Mouse (Mus musculus): ENCODE results near the gene Slc35b4. TPM values are rescaled to one million over a fixed set of nuclear protein-coding genes. Genes with fewer than 3 reads are reported as not detected.

The Slc35b4 gene
- polyA plus RNA-seq, 2 experiments from 2014 or later = 24.4 to 29.2 TPM

DNA sequence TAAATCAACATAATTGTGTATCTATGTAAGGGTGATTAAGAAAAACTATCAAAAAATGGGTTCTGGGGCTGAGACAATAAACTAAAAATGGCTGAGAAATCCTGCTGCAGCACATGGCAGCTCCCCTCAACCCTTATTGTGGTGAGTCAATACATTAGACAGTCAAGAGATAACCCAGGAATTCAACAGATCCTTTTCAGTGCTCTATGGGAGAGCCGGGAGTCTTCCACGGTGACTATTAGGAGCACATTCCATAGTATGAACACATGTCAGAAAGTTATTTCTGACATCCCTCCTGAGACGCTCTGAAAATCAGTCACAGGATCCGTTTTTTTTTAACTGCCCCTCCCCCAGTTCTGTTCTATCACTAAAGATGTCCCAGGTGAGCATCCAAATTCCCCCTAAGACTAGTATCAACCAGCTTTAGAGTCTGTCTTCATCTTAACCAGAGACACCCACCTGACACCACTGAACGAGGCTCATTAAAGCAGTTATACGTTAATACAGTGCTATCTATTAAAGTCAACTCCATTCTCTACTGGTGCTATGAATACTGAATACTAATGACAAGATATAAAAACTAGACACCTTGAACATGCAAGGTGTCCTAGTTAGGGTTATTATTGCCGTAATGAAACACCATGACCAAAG, 5.9 kb downstream of the Slc35b4 start:
- ATAC-seq = no peak

DNA sequence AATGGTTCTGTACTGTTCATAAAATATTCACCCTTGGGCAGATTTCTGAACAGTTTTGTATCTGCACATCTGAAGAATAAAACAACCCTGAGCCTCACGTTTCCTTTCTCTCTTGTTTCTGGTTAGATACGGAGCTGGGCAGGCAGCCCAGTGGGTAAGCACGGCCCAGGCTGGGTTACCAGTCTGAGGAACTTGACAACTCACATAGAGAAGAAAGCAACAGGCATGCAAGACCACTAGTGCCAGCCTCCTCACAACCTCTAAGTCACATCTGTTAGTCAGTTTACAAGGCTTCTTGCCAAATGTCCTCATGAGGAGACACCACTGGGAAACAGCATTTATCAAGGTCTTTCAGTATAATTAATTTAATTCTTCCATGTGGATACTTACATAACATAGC, 8.1 kb downstream of the Slc35b4 start:
- no peak for ATAC-seq

DNA sequence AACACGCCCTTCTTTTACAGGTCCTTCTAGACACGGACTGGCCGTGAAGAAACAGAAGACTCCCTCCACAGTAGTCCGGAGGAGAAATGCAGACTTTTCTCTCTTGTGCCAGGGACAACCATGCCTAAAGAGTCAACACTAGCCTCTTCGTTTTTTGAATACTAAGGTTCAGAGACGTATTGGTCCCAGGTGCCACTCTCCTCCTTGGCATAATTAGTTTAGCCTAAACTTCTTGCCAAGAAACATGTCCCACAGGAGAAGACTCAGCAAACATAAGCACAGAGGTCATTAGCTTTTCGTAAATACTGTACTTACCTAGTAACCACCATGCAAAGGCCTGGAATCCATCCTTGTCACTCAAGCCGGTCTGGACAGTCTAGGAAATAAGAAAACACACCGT, 13.9 kb downstream of the Slc35b4 start:
- ATAC-seq = no peak

DNA sequence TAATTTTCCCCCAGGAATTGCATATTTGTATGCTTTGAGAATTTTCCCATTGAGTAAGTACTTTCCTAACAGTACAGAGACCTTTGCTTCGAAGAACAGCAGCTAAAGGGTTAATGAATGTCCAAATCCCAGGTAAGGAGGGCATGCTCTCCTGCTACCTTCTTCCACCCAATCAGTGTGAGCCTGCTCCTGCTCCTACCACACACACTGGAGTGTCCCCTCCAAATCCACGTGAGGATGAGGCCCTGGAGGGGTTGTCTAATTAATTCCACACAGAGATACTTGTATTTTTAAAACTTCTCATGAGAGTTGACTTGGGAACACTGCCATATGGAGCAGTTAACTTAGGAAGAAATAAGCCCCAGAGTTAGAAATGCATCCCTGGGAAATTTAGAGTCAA, 14.3 kb downstream of the Slc35b4 start:
- ATAC-seq = no peak

DNA sequence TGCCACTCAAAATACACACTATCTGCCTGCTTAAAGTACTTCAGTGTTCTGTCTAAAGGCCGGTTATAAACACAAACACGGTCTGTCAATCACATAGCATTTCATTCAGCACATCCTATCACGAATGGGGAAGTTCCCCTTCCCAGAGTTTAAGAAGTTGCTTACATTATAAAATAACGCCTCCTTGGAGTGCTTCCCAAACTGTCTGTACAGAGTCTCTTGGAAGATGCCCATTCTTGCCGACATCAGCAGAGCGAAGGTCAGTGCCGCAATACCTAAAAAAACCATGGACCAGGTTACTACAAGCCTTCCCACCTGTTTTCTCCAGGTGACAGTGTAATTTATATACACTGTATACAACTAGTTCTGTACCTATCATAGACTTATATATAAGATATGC, 15.4 kb downstream of the Slc35b4 start:
- ATAC-seq = no peak

DNA sequence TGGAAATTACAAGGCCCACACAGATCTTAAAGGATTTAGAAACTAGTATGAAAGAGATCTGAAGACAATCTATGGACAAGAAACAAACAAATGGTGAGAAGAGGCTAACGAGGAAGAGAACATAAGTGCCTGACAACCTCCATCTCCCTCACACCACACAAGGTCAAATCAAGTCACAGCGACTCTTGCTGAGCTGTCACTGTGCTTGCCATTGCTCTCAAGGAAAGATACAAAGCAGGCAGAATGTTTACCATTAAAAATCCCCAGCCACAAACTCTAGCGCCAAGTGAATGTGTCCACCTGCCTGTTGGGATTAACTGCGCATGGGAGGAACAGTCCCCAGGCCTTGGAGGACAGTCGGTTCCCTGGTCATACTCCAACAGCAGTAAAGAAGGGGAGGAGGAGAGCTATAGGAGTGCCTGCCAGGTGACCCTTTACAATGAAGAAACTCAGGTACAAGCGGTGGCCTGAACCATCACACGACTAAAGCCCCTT, 16.0 kb downstream of the Slc35b4 start:
- no peak for ATAC-seq

DNA sequence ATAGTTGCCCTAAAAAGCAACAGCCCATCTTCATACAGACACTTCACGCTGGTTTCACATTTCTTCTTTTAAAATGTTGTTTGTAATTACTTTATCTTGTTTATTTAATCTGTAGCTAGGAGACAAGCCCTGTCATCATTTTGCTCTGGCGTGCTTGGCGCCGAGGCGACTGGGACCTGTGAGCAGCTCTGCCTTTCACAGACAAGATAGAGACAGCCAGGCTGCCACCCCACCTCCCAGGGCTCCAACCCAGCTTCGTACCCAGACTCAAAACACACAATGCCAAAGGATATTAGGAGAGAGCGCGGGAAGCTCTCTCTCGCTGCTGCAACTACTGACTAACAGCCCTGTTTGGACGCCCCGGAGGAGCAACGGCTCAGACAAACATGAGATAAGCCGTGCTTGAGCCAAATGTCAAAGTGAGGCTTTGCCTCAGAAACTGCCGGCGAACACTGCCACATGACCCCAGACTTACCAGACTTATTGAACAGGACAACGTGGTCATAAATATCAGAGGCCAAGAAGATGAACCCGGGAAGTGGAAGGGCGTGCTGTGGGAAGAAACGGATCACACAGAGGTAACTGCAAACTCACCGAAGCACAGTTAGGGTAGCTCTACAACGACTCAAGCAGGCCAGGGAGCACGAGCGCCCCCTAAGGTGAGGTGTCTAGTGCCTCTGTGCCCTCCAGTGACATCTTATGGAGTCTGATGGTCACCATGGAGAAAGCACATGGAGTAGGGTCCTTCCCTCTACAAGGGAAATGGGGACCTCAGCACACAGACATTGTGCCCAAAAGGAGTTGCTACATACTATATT, 16.7 kb downstream of the Slc35b4 start:
- ATAC-seq = no peak

DNA sequence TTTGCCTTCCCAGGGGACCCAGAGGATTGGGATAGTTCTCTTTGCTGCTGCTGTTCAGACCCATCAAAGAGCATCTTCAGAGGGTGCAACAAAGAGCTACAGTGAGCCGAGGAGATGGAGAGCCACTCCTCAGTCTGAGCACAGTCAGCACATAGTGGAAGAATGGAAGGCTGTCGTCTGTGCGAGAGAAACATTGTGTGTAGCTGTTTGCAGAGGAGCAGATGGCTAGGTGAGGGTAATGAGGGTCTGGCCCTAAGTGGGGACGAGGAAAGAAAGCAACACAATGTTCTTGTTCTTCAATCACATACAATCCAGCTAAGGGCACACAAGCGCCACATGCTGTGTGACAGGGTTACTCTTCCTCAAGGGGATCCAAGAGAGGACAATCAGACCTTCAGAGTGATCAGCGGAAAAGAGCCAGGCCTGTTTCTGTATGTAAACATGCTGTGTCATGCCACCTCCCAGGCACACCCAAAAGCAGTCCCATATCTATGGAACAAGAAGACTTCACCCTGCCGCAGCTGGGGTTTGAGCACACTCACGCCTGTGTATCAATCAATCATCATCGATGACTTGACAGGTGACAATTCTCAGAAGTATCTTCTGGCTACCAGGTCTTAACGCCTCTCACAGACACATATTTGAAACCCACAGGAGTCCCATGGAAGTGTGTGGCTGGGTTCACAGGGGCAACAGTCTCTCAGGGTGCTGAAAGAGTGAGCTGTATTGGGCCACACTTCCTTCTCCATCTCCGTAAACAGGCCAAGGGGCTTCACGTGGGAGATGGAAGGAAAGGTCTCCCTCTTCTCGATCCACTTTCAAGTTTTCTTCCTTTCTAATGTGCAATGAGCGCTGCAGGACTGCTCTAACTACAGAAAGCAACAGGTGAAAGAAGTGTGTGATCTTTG, 19.8 kb downstream of the Slc35b4 start:
- ATAC-seq = no peak

DNA sequence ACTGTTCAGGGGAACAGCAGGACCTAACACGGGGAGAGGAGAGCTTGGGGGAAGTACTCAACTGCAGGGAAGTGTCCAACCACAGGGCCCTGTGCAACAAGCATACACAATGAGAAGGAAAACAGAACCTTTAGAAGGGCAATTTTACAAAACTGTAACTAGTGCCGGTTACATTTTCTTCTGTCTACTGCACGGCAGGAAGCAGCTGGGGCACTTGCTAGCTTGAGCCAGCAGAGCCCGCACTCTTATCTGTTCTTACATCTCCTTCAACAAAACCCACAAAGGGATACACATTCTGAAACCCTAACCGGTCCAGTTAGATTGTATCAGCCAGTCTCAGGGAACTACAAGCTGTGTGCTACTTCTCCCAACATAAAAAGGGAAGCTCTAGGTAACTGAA, 20.9 kb downstream of the Slc35b4 start:
- ATAC-seq = peak; percentile 69

DNA sequence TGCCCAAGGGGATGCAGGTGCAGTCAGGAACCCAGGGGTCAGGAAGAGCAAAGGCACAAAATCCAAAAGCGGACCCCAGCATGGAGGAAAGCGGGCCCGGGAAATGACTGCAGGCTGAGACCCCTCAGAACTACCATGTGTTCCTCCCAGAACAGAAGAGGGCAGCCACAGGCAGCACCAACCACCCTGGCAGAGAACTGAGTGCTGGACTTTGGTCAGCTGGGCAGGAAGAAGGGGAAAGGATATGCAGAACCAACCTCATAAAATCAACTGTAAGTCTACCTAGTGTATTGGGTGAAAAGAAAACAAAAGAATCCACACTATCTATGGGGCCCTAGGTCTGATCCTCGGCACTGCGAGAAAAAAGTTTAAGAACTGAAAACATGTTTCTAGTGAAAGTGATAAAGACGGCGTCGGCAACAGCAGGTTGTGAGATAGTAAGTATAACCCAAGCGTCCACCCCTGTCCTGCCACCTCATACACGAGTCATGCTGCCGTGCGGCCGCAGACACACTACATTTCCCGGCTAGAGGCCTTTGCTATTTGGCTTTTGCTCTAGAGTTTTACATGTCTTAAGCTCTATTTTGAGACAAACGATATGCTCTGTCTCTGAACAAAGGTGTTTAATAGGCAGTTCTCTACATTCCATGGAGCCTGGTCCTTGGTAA, 21.6 kb downstream of the Slc35b4 start:
- no peak for ATAC-seq

DNA sequence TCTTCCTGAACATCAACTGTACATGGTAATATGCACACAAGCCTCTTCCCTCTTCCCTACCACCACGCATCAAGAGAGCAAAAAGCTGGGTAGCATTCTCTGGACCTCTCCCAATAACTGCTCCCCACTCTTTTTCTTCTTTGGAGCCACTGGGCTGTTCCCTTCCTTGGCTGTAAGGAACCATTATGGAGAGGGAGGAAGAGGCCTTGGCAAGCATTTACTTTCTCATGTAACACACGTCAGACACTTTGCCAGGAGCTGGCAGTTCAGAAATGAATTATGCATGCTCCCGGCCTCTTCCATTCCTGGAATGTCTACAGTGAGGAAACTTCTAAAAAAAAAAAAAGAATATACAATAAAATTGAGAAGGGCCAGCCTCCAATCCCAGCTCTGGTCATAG, 22.7 kb downstream of the Slc35b4 start:
- no peak for ATAC-seq

DNA sequence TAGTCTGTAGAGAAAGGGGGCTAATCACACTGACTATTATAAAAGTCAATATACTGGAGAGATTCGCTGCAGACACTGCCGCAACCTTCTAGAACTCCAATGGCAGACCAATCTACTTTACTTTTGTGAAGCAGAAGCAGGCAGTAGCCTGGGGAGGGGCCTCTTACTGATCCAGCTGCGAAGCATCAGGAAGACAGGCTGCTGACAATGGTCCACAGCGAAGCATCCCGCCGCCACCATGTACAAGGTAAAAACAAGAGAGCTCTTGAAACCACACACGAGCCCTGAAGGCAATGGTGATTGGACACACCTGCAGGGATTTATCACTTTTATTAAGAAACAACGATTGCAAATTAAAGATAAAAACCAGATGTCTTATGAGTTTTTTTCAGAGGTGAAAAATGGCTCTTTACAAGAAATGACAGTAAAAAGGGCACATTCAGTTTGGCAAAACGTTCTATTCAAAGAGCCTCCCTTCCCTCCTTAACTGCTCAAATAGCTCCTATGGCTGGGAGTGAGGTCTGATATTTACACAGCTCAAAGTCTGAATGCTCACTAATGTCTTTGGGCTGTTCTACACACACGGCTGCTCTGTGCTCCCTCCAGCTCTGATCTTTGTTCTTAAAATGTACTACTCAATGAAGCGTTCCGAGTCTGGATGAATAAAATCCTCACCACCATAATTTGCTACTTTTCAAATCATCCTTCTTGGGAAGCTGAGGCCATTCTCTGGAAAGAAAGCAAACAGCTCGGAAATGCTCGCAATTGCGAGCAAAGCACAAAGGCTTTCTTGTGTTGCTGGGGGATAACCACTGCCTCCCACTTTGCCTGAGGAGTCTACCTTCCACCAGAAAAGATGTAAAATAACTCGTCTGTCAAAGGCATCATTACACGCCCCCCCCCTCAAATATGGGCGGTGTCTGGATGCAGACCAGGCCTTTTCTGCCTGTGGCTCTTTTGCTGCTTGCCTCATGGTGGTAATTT, 23.6 kb downstream of the Slc35b4 start:
- no peak for ATAC-seq

DNA sequence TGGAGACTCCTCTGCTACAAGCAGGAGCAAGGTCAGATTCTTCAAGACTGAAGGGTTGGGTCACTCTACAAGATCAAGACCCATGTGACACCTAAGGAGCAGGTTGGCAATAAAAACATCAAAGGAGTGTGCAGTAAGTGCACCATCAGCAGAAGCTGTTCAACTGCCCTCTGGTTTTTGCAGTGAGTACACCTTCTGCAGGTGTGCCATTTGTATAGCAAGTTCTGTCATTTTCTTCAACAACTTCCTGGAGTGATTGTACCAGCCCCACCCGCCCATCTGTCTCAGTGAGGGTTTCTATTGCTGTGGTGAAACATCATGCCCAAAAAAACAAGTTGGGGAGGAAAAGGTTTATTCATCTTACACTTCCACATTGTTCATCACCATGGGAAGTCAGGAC, 27.1 kb downstream of the Slc35b4 start:
- no peak for ATAC-seq

DNA sequence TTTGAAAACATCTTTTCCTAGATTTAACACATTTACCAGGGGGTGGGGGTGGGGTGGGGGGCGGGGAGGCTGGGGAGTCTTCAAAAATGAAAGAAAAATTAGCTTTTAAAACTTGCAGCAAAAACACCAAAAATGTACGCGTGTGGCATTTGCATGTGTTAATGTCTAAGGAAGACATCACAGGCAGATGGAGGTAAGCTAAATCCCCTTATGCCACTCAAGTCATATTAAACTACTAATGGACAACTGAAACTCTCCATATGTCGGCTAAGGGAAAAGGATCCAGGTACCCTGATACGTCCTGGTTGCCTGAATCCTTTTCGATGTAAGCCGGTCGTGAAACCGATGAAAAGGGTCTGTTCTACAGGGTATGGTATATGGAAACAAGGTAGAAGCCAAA, 27.8 kb downstream of the Slc35b4 start:
- ATAC-seq = no peak

DNA sequence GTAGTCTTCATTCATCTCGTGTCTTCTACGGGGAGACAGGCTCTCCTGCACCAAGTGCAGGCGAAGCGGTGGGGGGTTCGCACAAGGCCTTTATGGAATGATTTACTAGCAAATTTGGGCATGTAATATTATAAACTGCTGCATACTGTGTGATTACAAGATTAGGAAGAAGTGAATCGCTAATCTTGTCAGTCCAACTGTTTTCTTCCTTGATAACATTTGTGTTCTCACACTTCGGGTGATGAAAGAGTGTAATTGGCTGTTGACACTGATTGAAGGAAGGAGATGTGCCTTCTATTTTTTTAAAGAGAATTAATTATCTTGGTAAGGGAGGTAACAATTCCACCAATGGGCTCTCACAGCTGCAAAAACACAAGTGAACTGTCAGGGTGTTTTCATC, 28.3 kb downstream of the Slc35b4 start:
- ATAC-seq = no peak

DNA sequence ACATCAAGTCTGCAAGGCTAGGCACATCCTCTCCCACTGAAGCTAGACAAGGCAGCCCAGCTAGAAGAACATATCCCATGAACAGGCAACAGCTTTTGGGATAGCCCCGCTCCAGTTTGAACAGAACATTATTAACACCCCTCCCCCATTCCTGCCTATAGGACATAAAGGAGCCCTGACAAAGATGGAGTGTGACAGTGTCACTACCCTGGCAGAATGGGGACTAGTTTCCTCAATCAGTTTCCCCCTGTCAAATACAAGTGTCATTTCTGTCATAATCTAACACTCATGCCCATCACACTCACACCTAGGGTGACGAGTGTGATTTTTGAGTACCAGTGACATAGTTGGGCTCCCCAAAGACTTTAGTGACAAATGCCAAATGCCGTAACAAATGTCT, 28.9 kb downstream of the Slc35b4 start:
- ATAC-seq = no peak

DNA sequence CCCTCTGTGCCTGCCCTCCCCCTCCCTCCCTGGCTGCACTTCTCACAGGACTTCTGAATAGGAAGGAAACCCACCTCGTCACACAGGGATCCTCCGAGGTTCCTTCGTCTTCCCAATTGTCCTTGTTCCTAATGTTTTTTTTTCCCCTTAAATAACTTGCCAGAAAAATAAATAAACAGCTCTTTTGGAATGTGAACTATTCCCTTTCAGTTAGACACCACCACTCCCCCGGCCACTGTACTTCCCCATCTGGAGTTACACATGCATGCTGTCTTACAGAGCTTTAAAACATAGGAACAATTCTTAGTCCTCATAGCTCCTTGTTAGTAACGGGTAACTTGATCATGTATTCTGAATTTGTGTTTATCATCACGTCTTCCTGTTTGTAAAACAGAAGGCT, 30.9 kb downstream of the Slc35b4 start:
- no peak for ATAC-seq

DNA sequence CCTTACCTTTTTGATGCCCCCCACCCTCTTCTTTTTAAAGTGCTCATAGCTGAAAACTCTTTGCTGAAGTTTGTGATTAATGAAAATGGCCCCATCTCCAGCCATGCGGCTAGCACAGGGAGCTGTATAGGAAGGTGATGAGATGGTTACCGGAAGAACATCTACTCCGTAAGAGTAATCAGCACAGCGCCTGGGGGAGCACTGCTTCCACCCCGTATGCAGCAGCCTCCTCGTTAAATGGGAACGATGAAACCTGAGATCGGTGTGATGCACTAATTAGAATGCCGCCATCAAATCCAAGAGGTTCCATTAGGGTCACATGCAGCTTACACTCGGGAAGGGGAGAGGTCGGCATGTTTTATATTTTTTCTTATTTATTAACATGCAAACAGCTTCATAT, 34.0 kb downstream of the Slc35b4 start:
- no peak for ATAC-seq

DNA sequence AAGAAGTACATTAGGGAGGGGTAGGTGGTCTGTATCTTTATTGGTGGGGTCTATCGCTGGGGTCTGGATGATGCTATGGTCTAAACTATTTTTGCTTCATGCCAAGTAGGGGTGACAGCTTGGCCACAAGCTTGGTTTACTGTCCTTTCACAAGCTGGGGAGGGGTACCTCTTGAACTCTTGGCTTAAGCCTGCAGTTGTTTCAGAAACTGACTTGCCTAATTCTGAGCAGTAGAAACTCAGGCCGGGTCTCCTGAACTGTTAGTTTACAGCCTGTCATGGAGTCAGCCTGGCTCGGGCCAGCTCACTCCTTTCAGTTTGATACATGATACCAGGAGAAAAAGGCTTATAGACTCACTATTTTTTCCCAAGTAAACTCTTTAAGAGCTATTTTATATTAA, 38.5 kb downstream of the Slc35b4 start:
- no peak for ATAC-seq

DNA sequence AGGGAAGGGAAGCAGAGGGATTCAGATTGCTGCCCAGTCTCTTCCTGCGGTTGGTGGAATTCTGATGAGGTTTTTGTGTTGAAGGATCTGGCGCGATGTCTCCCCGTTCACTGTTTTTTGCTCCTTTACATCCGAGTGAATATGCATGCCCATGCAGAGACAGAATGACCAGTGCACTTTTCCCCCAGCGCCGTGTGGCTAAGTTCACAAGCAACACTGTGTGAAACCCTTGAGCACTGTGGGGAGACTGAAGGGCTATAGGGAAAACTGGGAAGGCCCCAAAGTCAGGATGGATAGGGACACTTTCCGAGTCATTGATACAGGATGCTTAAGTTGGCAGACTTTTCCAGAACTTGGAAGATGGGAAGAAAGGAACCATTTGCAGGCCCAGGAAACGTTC, 44.5 kb downstream of the Slc35b4 start:
- ATAC-seq = no peak

DNA sequence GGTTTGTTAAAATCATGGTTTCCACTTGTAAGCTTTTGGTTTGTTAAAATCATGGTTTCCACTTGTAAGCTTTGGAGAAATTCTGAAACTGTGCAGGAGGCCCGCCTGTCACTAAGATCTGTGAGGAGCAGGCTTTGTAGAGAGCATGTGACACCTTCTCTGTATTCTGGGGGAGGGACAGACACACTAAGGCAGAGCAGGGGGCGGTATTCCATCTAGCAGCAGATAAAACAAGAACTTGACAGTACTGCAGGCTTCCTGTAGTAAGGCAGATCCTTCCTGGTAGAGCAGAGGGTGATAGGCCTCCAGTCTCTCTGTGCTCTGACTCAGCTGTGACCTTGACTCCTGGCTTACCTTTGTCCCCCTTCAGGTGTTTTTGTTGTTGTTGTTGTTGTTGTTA, 47.6 kb downstream of the Slc35b4 start:
- peak; percentile 32 for ATAC-seq

All from activated CD4-positive, CD25-positive, alpha-beta regulatory T cell, adult 4 months (primary cell).